Mouse (Mus musculus) heart, postnatal 10 days (tissue): Measurements from ENCODE around the gene Polr1c. TPM values are rescaled to one million over a fixed set of nuclear protein-coding genes. Genes with fewer than 3 reads are reported as not detected.

ENCODE experiments used
- DNase-seq, 2 experiments: peaks; one replicate each; pipeline ENCODE4 v3.0.0; 2021
- intact Hi-C: fragments of 180-260 bp; cut with DNase I; formaldehyde crosslinking; loops from one replicate; pipeline ENCODE4 v1.15.1; 2025
- total RNA-seq, 2 experiments: library from RNA; stranded (reverse); gene quantifications; 2 replicates each; pipeline ENCODE4 v1.2.3; 2021

Gene Polr1c
- total RNA-seq, 2 experiments from 2014 or later: 23.8 to 26.9 TPM

- DNase-seq: no peak
- intact Hi-C loops: loop anchor here (1.0 to 5.0 kb wide), 2 partner anchors 31 to 125 kb away; no protein-coding TSS in a partner anchor
These were observed 19.1 kb upstream of the Polr1c start for GRCm38 (mm10) chr17:46266986-46267385.

GRCm38 (mm10) chr17:46265918-46266618 lies 18.2 kb upstream of the Polr1c start:
- peak; percentile 90 to 94 for DNase-seq

GRCm38 (mm10) chr17:46265502-46265901 lies 17.6 kb upstream of the Polr1c start:
- no peak for DNase-seq
- intact Hi-C loops: loop anchor here (5.0 kb wide), 1 partner anchor 127 kb away; no protein-coding TSS in a partner anchor

More at GRCm38 (mm10) chr17:46265918-46266618, 18.2 kb upstream of the Polr1c start:
- intact Hi-C loops: loop anchor here (1.0 to 5.0 kb wide), 2 partner anchors 32 to 126 kb away; no protein-coding TSS in a partner anchor

GRCm38 (mm10) chr17:46262201-46262694 lies 14.4 kb upstream of the Polr1c start:
- DNase-seq: no peak
- intact Hi-C loops: no loop called here

GRCm38 (mm10) chr17:46259675-46260074 lies 11.8 kb upstream of the Polr1c start:
- DNase-seq: no peak
- intact Hi-C loops: no loop called here

- DNase-seq: no peak
- intact Hi-C loops: no loop called here
These were observed 10.6 kb upstream of the Polr1c start for GRCm38 (mm10) chr17:46258279-46259053.

GRCm38 (mm10) chr17:46255147-46255546 lies 7.3 kb upstream of the Polr1c start:
- DNase-seq: no peak
- intact Hi-C loops: no loop called here

GRCm38 (mm10) chr17:46254106-46254505 lies 6.3 kb upstream of the Polr1c start:
- intact Hi-C loops: no loop called here
- DNase-seq: peak in 1 of 2 experiments; percentile 43

GRCm38 (mm10) chr17:46253452-46254084 lies 5.7 kb upstream of the Polr1c start, which contains the start of gene Lrrc73:
Gene Lrrc73, plus strand, starts transcription at chr17:46253531.
- intact Hi-C loops: no loop called here
- DNase-seq: peak; percentile 91 to 94

- intact Hi-C loops: no loop called here
- peak in 1 of 2 experiments; percentile 65 for DNase-seq
These were observed 5.0 kb upstream of the Polr1c start for GRCm38 (mm10) chr17:46252571-46253451.

GRCm38 (mm10) chr17:46251174-46251573 lies 3.3 kb upstream of the Polr1c start:
- intact Hi-C loops: no loop called here

GRCm38 (mm10) chr17:46248189-46248522 lies 302 bp upstream of the Polr1c start:
- no peak for DNase-seq
- intact Hi-C loops: no loop called here

More at GRCm38 (mm10) chr17:46251174-46251573, 3.3 kb upstream of the Polr1c start:
- DNase-seq: peak in 1 of 2 experiments; percentile 14

- intact Hi-C loops: no loop called here
- no peak for DNase-seq
These were observed 3.3 kb downstream of the Polr1c start for GRCm38 (mm10) chr17:46244579-46244978.

- intact Hi-C loops: no loop called here
- no peak for DNase-seq
These were observed 4.2 kb downstream of the Polr1c start for GRCm38 (mm10) chr17:46243624-46244023.

GRCm38 (mm10) chr17:46242993-46243392 lies 4.9 kb downstream of the Polr1c start:
- DNase-seq: no peak
- intact Hi-C loops: no loop called here

- intact Hi-C loops: no loop called here
These were observed 5.6 kb downstream of the Polr1c start for GRCm38 (mm10) chr17:46242274-46242673.

GRCm38 (mm10) chr17:46241471-46241870 lies 6.4 kb downstream of the Polr1c start:
- intact Hi-C loops: no loop called here
- DNase-seq: no peak

More at GRCm38 (mm10) chr17:46242274-46242673, 5.6 kb downstream of the Polr1c start:
- no peak for DNase-seq

GRCm38 (mm10) chr17:46239516-46240114 lies 8.2 kb downstream of the Polr1c start:
- intact Hi-C loops: no loop called here
- no peak for DNase-seq

- intact Hi-C loops: no loop called here
- no peak for DNase-seq
These were observed 10.4 kb downstream of the Polr1c start for GRCm38 (mm10) chr17:46237480-46237879.
